Mouse (Mus musculus): ENCODE results near the gene Tbc1d4. TPM values are rescaled to one million over a fixed set of nuclear protein-coding genes. Genes with fewer than 3 reads are reported as not detected.

Gene Tbc1d4
- polyA plus RNA-seq, 1 experiment = 1.6 TPM

GRCm38 (mm10) chr14:101532090-101532695, 76.8 kb downstream of the Tbc1d4 start:
- no peak overlapping the region for H3K4me3 ChIP-seq (ENCODE audit: low read depth, low read length)
- TF ChIP-seq POLR2A (IDR thresholded peaks at IDR 0.05; ENCODE audit: insufficient read depth, low read length) = no peak
- no peak for TF ChIP-seq EP300 (IDR thresholded peaks at IDR 0.05; ENCODE audit: insufficient read depth, low read depth, low read length)
- TF ChIP-seq CTCF (IDR thresholded peaks at IDR 0.05; ENCODE audit: low read depth, low read length) = no peak
- no peak overlapping the region for H3K9ac ChIP-seq (ENCODE audit: low read depth, poor library complexity, severe bottlenecking)
- H3K36me3 ChIP-seq (ENCODE audit: control insufficient read depth, insufficient read depth, low read length, poor library complexity, severe bottlenecking) = no peaks in the 10 kb centered on the region
- H3K27me3 ChIP-seq (ENCODE audit: control insufficient read depth, insufficient read depth, low read length, poor library complexity, severe bottlenecking) = no peaks in the 10 kb centered on the region
- H3K27ac ChIP-seq (ENCODE audit: insufficient read depth, low read length) = no peak overlapping the region
- H3K4me1 ChIP-seq (ENCODE audit: control insufficient read depth, insufficient read depth, low read length) = no peaks in the 10 kb centered on the region
- no peaks in the 10 kb centered on the region for H3K9me3 ChIP-seq (replicated peaks; ENCODE audit: control insufficient read depth, insufficient read depth, low read length, poor library complexity, severe bottlenecking)

- no peaks in the 10 kb centered on the region for H3K27me3 ChIP-seq (ENCODE audit: control insufficient read depth, insufficient read depth, low read length, poor library complexity, severe bottlenecking)
- no peak overlapping the region for H3K4me3 ChIP-seq (ENCODE audit: low read depth, low read length)
- H3K4me1 ChIP-seq (ENCODE audit: control insufficient read depth, insufficient read depth, low read length) = no peaks in the 10 kb centered on the region
- H3K9me3 ChIP-seq (replicated peaks; ENCODE audit: control insufficient read depth, insufficient read depth, low read length, poor library complexity, severe bottlenecking) = no peaks in the 10 kb centered on the region
- TF ChIP-seq POLR2A (IDR thresholded peaks at IDR 0.05; ENCODE audit: insufficient read depth, low read length) = no peak
- TF ChIP-seq EP300 (IDR thresholded peaks at IDR 0.05; ENCODE audit: insufficient read depth, low read depth, low read length) = no peak
- TF ChIP-seq CTCF (IDR thresholded peaks at IDR 0.05; ENCODE audit: low read depth, low read length) = no peak
- H3K36me3 ChIP-seq (ENCODE audit: control insufficient read depth, insufficient read depth, low read length, poor library complexity, severe bottlenecking) = no peaks in the 10 kb centered on the region
- H3K9ac ChIP-seq (ENCODE audit: low read depth, poor library complexity, severe bottlenecking) = no peak overlapping the region
- no peak overlapping the region for H3K27ac ChIP-seq (ENCODE audit: insufficient read depth, low read length)
These were observed 78.5 kb downstream of the Tbc1d4 start for GRCm38 (mm10) chr14:101530455-101530854.

- H3K27ac ChIP-seq (ENCODE audit: insufficient read depth, low read length) = no peak overlapping the region
- H3K36me3 ChIP-seq (ENCODE audit: control insufficient read depth, insufficient read depth, low read length, poor library complexity, severe bottlenecking) = no peaks in the 10 kb centered on the region
- TF ChIP-seq EP300 (IDR thresholded peaks at IDR 0.05; ENCODE audit: insufficient read depth, low read depth, low read length) = no peak
- TF ChIP-seq CTCF (IDR thresholded peaks at IDR 0.05; ENCODE audit: low read depth, low read length) = no peak
- TF ChIP-seq POLR2A (IDR thresholded peaks at IDR 0.05; ENCODE audit: insufficient read depth, low read length) = no peak
- no peaks in the 10 kb centered on the region for H3K4me1 ChIP-seq (ENCODE audit: control insufficient read depth, insufficient read depth, low read length)
- no peak overlapping the region for H3K4me3 ChIP-seq (ENCODE audit: low read depth, low read length)
- no peaks in the 10 kb centered on the region for H3K9me3 ChIP-seq (replicated peaks; ENCODE audit: control insufficient read depth, insufficient read depth, low read length, poor library complexity, severe bottlenecking)
- H3K27me3 ChIP-seq (ENCODE audit: control insufficient read depth, insufficient read depth, low read length, poor library complexity, severe bottlenecking) = no peaks in the 10 kb centered on the region
- H3K9ac ChIP-seq (ENCODE audit: low read depth, poor library complexity, severe bottlenecking) = no peak overlapping the region
These were observed 79.8 kb downstream of the Tbc1d4 start for GRCm38 (mm10) chr14:101529194-101529593.

GRCm38 (mm10) chr14:101527420-101527996, 81.5 kb downstream of the Tbc1d4 start:
- Histone ChIP-seq H3K9ac (ENCODE audit: low read depth, poor library complexity, severe bottlenecking) (no peak overlapping the region), H3K27ac (ENCODE audit: insufficient read depth, low read length) (no peak overlapping the region), H3K4me1 (ENCODE audit: control insufficient read depth, insufficient read depth, low read length) (no peaks in the 10 kb centered on the region), H3K27me3 (ENCODE audit: control insufficient read depth, insufficient read depth, low read length, poor library complexity, severe bottlenecking) (no peaks in the 10 kb centered on the region), H3K9me3 (replicated peaks; ENCODE audit: control insufficient read depth, insufficient read depth, low read length, poor library complexity, severe bottlenecking) (no peaks in the 10 kb centered on the region), H3K4me3 (ENCODE audit: low read depth, low read length) (no peak overlapping the region), H3K36me3 (ENCODE audit: control insufficient read depth, insufficient read depth, low read length, poor library complexity, severe bottlenecking) (no peaks in the 10 kb centered on the region)
- TF ChIP-seq POLR2A (IDR thresholded peaks at IDR 0.05; ENCODE audit: insufficient read depth, low read length) (no peak), CTCF (IDR thresholded peaks at IDR 0.05; ENCODE audit: low read depth, low read length) (no peak), EP300 (IDR thresholded peaks at IDR 0.05; ENCODE audit: insufficient read depth, low read depth, low read length) (no peak)

GRCm38 (mm10) chr14:101526478-101526877, 82.5 kb downstream of the Tbc1d4 start:
- Histone ChIP-seq H3K36me3 (ENCODE audit: control insufficient read depth, insufficient read depth, low read length, poor library complexity, severe bottlenecking) (no peaks in the 10 kb centered on the region), H3K27me3 (ENCODE audit: control insufficient read depth, insufficient read depth, low read length, poor library complexity, severe bottlenecking) (no peaks in the 10 kb centered on the region), H3K27ac (ENCODE audit: insufficient read depth, low read length) (no peak overlapping the region), H3K9me3 (replicated peaks; ENCODE audit: control insufficient read depth, insufficient read depth, low read length, poor library complexity, severe bottlenecking) (no peaks in the 10 kb centered on the region), H3K9ac (ENCODE audit: low read depth, poor library complexity, severe bottlenecking) (no peak overlapping the region), H3K4me3 (ENCODE audit: low read depth, low read length) (no peak overlapping the region), H3K4me1 (ENCODE audit: control insufficient read depth, insufficient read depth, low read length) (no peaks in the 10 kb centered on the region)
- TF ChIP-seq POLR2A (IDR thresholded peaks at IDR 0.05; ENCODE audit: insufficient read depth, low read length) (no peak), CTCF (IDR thresholded peaks at IDR 0.05; ENCODE audit: low read depth, low read length) (no peak), EP300 (IDR thresholded peaks at IDR 0.05; ENCODE audit: insufficient read depth, low read depth, low read length) (no peak)

GRCm38 (mm10) chr14:101519964-101520363, 89.0 kb downstream of the Tbc1d4 start:
- no peaks in the 10 kb centered on the region for H3K36me3 ChIP-seq (ENCODE audit: control insufficient read depth, insufficient read depth, low read length, poor library complexity, severe bottlenecking)
- no peaks in the 10 kb centered on the region for H3K9me3 ChIP-seq (replicated peaks; ENCODE audit: control insufficient read depth, insufficient read depth, low read length, poor library complexity, severe bottlenecking)
- no peak overlapping the region for H3K9ac ChIP-seq (ENCODE audit: low read depth, poor library complexity, severe bottlenecking)
- no peak overlapping the region for H3K27ac ChIP-seq (ENCODE audit: insufficient read depth, low read length)
- no peaks in the 10 kb centered on the region for H3K27me3 ChIP-seq (ENCODE audit: control insufficient read depth, insufficient read depth, low read length, poor library complexity, severe bottlenecking)
- H3K4me1 ChIP-seq (ENCODE audit: control insufficient read depth, insufficient read depth, low read length) = no peaks in the 10 kb centered on the region
- H3K4me3 ChIP-seq (ENCODE audit: low read depth, low read length) = no peak overlapping the region
- TF ChIP-seq CTCF (IDR thresholded peaks at IDR 0.05; ENCODE audit: low read depth, low read length) (no peak), EP300 (IDR thresholded peaks at IDR 0.05; ENCODE audit: insufficient read depth, low read depth, low read length) (no peak), POLR2A (IDR thresholded peaks at IDR 0.05; ENCODE audit: insufficient read depth, low read length) (no peak)

Measured in ES-Bruce4 (cell line).